Mouse (Mus musculus): Measurements from ENCODE around the gene Knop1. TPM values are rescaled to one million over a fixed set of nuclear protein-coding genes. Genes with fewer than 3 reads are reported as not detected.

The Knop1 gene
- total and polyA plus RNA-seq, 3 experiments = 28.1 to 60.9 (median 35.0) TPM

GRCm38 (mm10) chr7:118793899-118794298 lies 62.2 kb downstream of the Knop1 start:
- Histone ChIP-seq H3K4me3 (replicated peaks in 1 of 3; ENCODE audit: low read depth in 2 of 3, low read length in 2 of 3, poor library complexity in 1 of 3) (no peak overlapping the region), H3K4me1 (ENCODE audit: control insufficient read depth in 1 of 2, insufficient read depth in 2 of 2) (peaks cover 3 to 27% of the 10 kb centered on the region in 2 experiments; a peak in 3 of 4 replicates), H3K9ac (ENCODE audit: insufficient read depth, low read depth) (no peak overlapping the region), H3K4me2 (ENCODE audit: insufficient read depth, low read depth, poor library complexity, severe bottlenecking) (no peak overlapping the region), H3K27me3 (replicated peaks) (no peaks in the 10 kb centered on the region), H3K36me3 (replicated peaks in 1 of 2; ENCODE audit: control insufficient read depth in 1 of 2, insufficient read depth in 1 of 2, low read length in 1 of 2) (peaks cover 25 to 75% of the 10 kb centered on the region in 2 experiments), H3K9me3 (replicated peaks; ENCODE audit: low read length) (no peaks in the 10 kb centered on the region), H3K27ac (ENCODE audit: insufficient read depth, low read depth) (no peak overlapping the region), H3K79me2 (replicated peaks; ENCODE audit: control insufficient read depth, extremely low read depth, insufficient read depth, poor library complexity, severe bottlenecking) (no peaks in the 10 kb centered on the region)
- dilution Hi-C loops (cut with MboI; ENCODE audit: extremely low pct_ligation_motif_present, extremely low pct_unique_long_range_greater_than_20kb, low sequenced_read_pairs) (no loop called here), in situ Hi-C loops (cut with MboI; ENCODE audit: low pct_ligation_motif_present, low pct_unique_long_range_greater_than_20kb, low sequenced_read_pairs) (no loop called here)
- DNase-seq (ENCODE audit: extremely low read depth) = no peak
- TF ChIP-seq MXI1 (IDR thresholded peaks at IDR 0.05; ENCODE audit: low read depth, low read length) (no peak), MYC (IDR thresholded peaks at IDR 0.05; ENCODE audit: low read depth, low read length) (no peak), MAFK (IDR thresholded peaks at IDR 0.05; ENCODE audit: insufficient replicate concordance, low read length) (no peak), BHLHE40 (IDR thresholded peaks at IDR 0.05; ENCODE audit: low read depth, low read length) (no peak), TBP (conservative IDR thresholded peaks at IDR 0.05; ENCODE audit: low read depth, low read length) (no peak), MAZ (IDR thresholded peaks at IDR 0.05; ENCODE audit: low read depth, low read length) (no peak), TCF12 (IDR thresholded peaks at IDR 0.05; ENCODE audit: low read depth, low read length) (no peak), ELF1 (IDR thresholded peaks at IDR 0.05; ENCODE audit: low read depth, low read length) (no peak), JUND (conservative IDR thresholded peaks at IDR 0.05; ENCODE audit: low read depth, low read length) (no peak), MAX (IDR thresholded peaks at IDR 0.05; ENCODE audit: low read length) (no peak), UBTF (IDR thresholded peaks at IDR 0.05; ENCODE audit: low read depth, low read length) (no peak)

Other genes with a start within 250 kb of the Knop1 start
- 109 and 116 TPM in 2 replicates for gene Gde1, start 150.5 kb downstream of the Knop1 start, total RNA-seq (2012; rRNA removed)
- 206 and 211 TPM in 2 replicates for gene Gde1, start 150.5 kb downstream of the Knop1 start, total RNA-seq (2014; rRNA removed)
- 90.6 and 113 TPM in 2 replicates for gene Gde1, start 150.5 kb downstream of the Knop1 start, polyA plus RNA-seq (2012; ENCODE audit: insufficient read length, low read depth)
- 13.4 and 16.9 TPM in 2 replicates for gene Ccp110, start 143.7 kb downstream of the Knop1 start, total RNA-seq (2012; rRNA removed)
- gene Ccp110, start 143.7 kb downstream of the Knop1 start, total RNA-seq (2014; rRNA removed) = 10.6 and 11.9 TPM in 2 replicates
- 14.6 and 16.3 TPM in 2 replicates for gene Ccp110, start 143.7 kb downstream of the Knop1 start, polyA plus RNA-seq (2012; ENCODE audit: insufficient read length, low read depth)
- 39.0 and 43.9 TPM in 2 replicates for gene Vps35l, start 116.0 kb downstream of the Knop1 start, total RNA-seq (2012; rRNA removed)
- 45.8 and 54.7 TPM in 2 replicates for gene Vps35l, start 116.0 kb downstream of the Knop1 start, total RNA-seq (2014; rRNA removed)
- gene Vps35l, start 116.0 kb downstream of the Knop1 start, polyA plus RNA-seq (2012; ENCODE audit: insufficient read length, low read depth) = 46.0 and 57.7 TPM in 2 replicates
- gene Iqck, start 502 bp downstream of the Knop1 start, total RNA-seq (2012; rRNA removed) = 0.63 and 0.68 TPM in 2 replicates
- 0.45 and 0.62 TPM in 2 replicates for gene Iqck, start 502 bp downstream of the Knop1 start, total RNA-seq (2014; rRNA removed)
- 0.39 and 0.42 TPM in 2 replicates for gene Iqck, start 502 bp downstream of the Knop1 start, polyA plus RNA-seq (2012; ENCODE audit: insufficient read length, low read depth)
- gene Gprc5b, start 139.0 kb upstream of the Knop1 start, total RNA-seq (2012; rRNA removed) = 0.04 TPM in 1 of 2 replicates, not detected in the other
- not detected in 2 replicates for gene Gprc5b, start 139.0 kb upstream of the Knop1 start, total RNA-seq (2014; rRNA removed)
- 0.06 TPM in 1 of 2 replicates, not detected in the other for gene Gprc5b, start 139.0 kb upstream of the Knop1 start, polyA plus RNA-seq (2012; ENCODE audit: insufficient read length, low read depth)